Mouse (Mus musculus) stomach, postnatal 0 days (tissue): ENCODE results near the gene H2al1g. TPM values are rescaled to one million over a fixed set of nuclear protein-coding genes. Genes with fewer than 3 reads are reported as not detected.

Source experiments
- ATAC-seq: fragments of 200-750 bp; cut with Nextera tagmentation; 2 replicates; pipeline ENCODE4 v1.8.0; 2017; ENCODE audit not compliant: low FRiP score, low TSS enrichment
- DNase-seq: peaks from one replicate; pipeline ENCODE4 v3.0.0-alpha.2; 2016; ENCODE audit warnings: low spot score
- H3K27ac ChIP-seq: fragments of 300-500 bp; sonication (generic); replicated peaks from 2 replicates; pipeline ENCODE4 v1.5.1; 2014; ENCODE audit warnings: mild to moderate bottlenecking, control low read depth
- H3K27me3 ChIP-seq: fragments of 300-500 bp; sonication (generic); 2 replicates; pipeline ENCODE4 v1.6.1; 2014; ENCODE audit warnings: low read length; ENCODE audit not compliant: control insufficient read depth, insufficient read depth
- H3K36me3 ChIP-seq: fragments of 300-500 bp; sonication (generic); 2 replicates; pipeline ENCODE4 v1.6.1; 2014; ENCODE audit warnings: low read length, mixed read lengths; ENCODE audit not compliant: control insufficient read depth, insufficient read depth
- H3K4me1 ChIP-seq: fragments of 300-500 bp; sonication (generic); replicated peaks from 2 replicates; pipeline ENCODE4 v1.6.1; 2014; ENCODE audit warnings: antibody characterized with exemption; ENCODE audit not compliant: control insufficient read depth, insufficient read depth
- H3K4me2 ChIP-seq: fragments of 300-500 bp; sonication (generic); replicated peaks from 2 replicates; pipeline ENCODE4 v1.6.1; 2014; ENCODE audit warnings: low read depth, mild to moderate bottlenecking, control low read depth, moderate library complexity
- H3K4me3 ChIP-seq: fragments of 300-500 bp; sonication (generic); 2 replicates; pipeline ENCODE4 v1.5.1; 2014; ENCODE audit warnings: low read depth, low read length, control low read depth
- H3K9ac ChIP-seq: fragments of 300-500 bp; sonication (generic); 2 replicates; pipeline ENCODE4 v1.6.1; 2014; ENCODE audit warnings: mild to moderate bottlenecking, low read length, control low read depth, mixed read lengths
- H3K9me3 ChIP-seq: fragments of 300-500 bp; sonication (generic); 2 replicates; pipeline ENCODE4 v1.6.1; 2016; ENCODE audit warnings: low read length; ENCODE audit not compliant: control insufficient read depth
- CTCF ChIP-seq: IDR thresholded peaks from 2 replicates; pipeline ENCODE4 v1.5.1; 2016; ENCODE audit warnings: antibody characterized with exemption, low read depth, mild to moderate bottlenecking, moderate library complexity
- EP300 ChIP-seq: optimal IDR thresholded peaks from 2 replicates; pipeline ENCODE3; 2016; ENCODE audit warnings: antibody characterized with exemption
- WGBS: fragments of 180-500 bp; shearing (Covaris S2); extraction: QIAGEN DNeasy Blood & Tissue Kit; methylation state at CpG from one replicate; pipeline ENCODE4 v1.1.7; 2014; 5-methylcytosine and 5-hydroxymethylcytosine counted together
- polyA plus RNA-seq: library from polyadenylated mRNA; unstranded; fragments of >200 nt; fragmentation: Nextera tagmentation; extraction: Ambion mirVana; gene quantifications from 2 replicates; pipeline ENCODE4 v1.2.1, GENCODE M21; 2015

Gene H2al1g
- polyA plus RNA-seq, 1 experiment from 2014 or later = not detected

DNA sequence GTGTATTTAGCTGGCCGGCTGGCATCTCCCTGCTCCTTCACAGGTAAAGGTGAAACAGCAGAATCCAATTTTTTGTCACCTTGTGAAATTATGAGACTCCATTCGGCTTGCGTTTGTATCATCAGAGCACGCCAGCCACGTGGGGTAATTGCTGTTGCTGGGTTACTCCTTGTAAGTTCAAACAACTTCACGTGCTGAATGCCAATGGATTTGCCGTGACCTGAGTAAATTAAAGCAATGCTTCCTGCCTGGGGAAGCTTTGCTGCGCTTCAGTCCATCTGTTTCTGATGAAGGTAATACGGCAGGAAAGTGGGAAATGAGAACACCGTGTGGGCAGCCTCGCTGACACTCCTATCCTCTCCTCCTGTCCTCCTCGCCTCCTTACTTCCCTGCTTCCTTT is 47.1 kb downstream of the H2al1g start:
- 64% methylated on average over 12 of the region's 12 CpGs for WGBS
- DNase-seq = no peak
- no peaks in the 10 kb centered on the region for H3K4me1 ChIP-seq

More for the DNA sequence above, 47.1 kb downstream of the H2al1g start:
- no peaks in the 10 kb centered on the region for H3K27me3 ChIP-seq
- H3K36me3 ChIP-seq = no peaks in the 10 kb centered on the region
- H3K9me3 ChIP-seq = no peaks in the 10 kb centered on the region
- H3K4me2 ChIP-seq = no peak overlapping the region
- no peak overlapping the region for H3K4me3 ChIP-seq
- H3K27ac ChIP-seq = no peak overlapping the region
- no peak for ATAC-seq
- no peak overlapping the region for H3K9ac ChIP-seq
- TF ChIP-seq CTCF = no peak
- no peak for TF ChIP-seq EP300

Other genes starting within 250 kb of the H2al1g start
- gene H2al1a, start 19.0 kb upstream of the H2al1g start, polyA plus RNA-seq = not detected in 2 replicates
- not detected in 2 replicates for gene H2al1b, start 15.8 kb upstream of the H2al1g start, polyA plus RNA-seq
- gene H2al1c, start 12.6 kb upstream of the H2al1g start, polyA plus RNA-seq = not detected in 2 replicates
- not detected in 2 replicates for gene H2al1d, start 9.4 kb upstream of the H2al1g start, polyA plus RNA-seq
- gene H2al1e, start 6.3 kb upstream of the H2al1g start, polyA plus RNA-seq = not detected in 2 replicates
- not detected in 2 replicates for gene H2al1f, start 3.1 kb upstream of the H2al1g start, polyA plus RNA-seq
- not detected in 2 replicates for gene H2al1h, start 3.2 kb downstream of the H2al1g start, polyA plus RNA-seq
- gene H2al1i, start 6.4 kb downstream of the H2al1g start, polyA plus RNA-seq = not detected in 2 replicates
- gene H2al1j, start 9.6 kb downstream of the H2al1g start, polyA plus RNA-seq = not detected in 2 replicates